Mouse (Mus musculus) gastrocnemius, postnatal 36 days (tissue): ENCODE results near the gene Trove2. TPM values are rescaled to one million over a fixed set of nuclear protein-coding genes. Genes with fewer than 3 reads are reported as not detected.

Source experiments
- total RNA-seq, 2 experiments: library from RNA; stranded (reverse); gene quantifications; 2 replicates each; pipeline ENCODE4 v1.2.3; 2021

The Trove2 gene
- total RNA-seq, 2 experiments from 2014 or later: 2.2 to 2.8 TPM

Other genes starting within 250 kb of the Trove2 start
- 1 to 10 TPM in 1 of 2 experiments, under 1 TPM in 1; 0.71 to 1.0 TPM for gene B3galt2, start 136.4 kb downstream of the Trove2 start, total RNA-seq
- 10 to 100 TPM; 35.9 to 44.6 TPM for gene Cdc73, start 74.2 kb downstream of the Trove2 start, total RNA-seq
- 10 to 100 TPM; 78.4 to 82.3 TPM for gene Glrx2, start 60.7 kb downstream of the Trove2 start, total RNA-seq
- gene Uchl5, start 204 bp upstream of the Trove2 start, total RNA-seq: 10 to 100 TPM; 24.8 to 25.1 TPM
- gene Rgs2, start 227.1 kb upstream of the Trove2 start, total RNA-seq: 1 to 10 TPM; 6.9 to 7.9 TPM